Mouse (Mus musculus) WW6 (cell line): Measurements from ENCODE around the gene Upp2.

Source experiments
- DNase-seq: peaks from one replicate; pipeline ENCODE4 v3.0.0-alpha.2; 2013; ENCODE audit warnings: low read depth, low spot score

Gene Upp2

GRCm38 (mm10) chr2:58754736-58755135, 187.6 kb downstream of the Upp2 start:
- DNase-seq: no peak

- DNase-seq: no peak
These were observed 191.0 kb downstream of the Upp2 start for GRCm38 (mm10) chr2:58758081-58758480.

GRCm38 (mm10) chr2:58759676-58760075, 192.6 kb downstream of the Upp2 start:
- no peak for DNase-seq

- DNase-seq: no peak
These were observed 198.0 kb downstream of the Upp2 start for GRCm38 (mm10) chr2:58765141-58765540.

- DNase-seq: no peak
These were observed 206.7 kb downstream of the Upp2 start for GRCm38 (mm10) chr2:58773833-58774232.

- DNase-seq: no peak
These were observed 211.9 kb downstream of the Upp2 start for GRCm38 (mm10) chr2:58778986-58779495.

GRCm38 (mm10) chr2:58783526-58783925, 216.4 kb downstream of the Upp2 start:
- no peak for DNase-seq

- no peak for DNase-seq
These were observed 219.1 kb downstream of the Upp2 start for GRCm38 (mm10) chr2:58786177-58786576.

GRCm38 (mm10) chr2:58786681-58787080, 219.6 kb downstream of the Upp2 start:
- no peak for DNase-seq

- no peak for DNase-seq
These were observed 220.3 kb downstream of the Upp2 start for GRCm38 (mm10) chr2:58787360-58787759.

- no peak for DNase-seq
These were observed 222.8 kb downstream of the Upp2 start for GRCm38 (mm10) chr2:58789934-58790333.

- DNase-seq: no peak
These were observed 223.3 kb downstream of the Upp2 start for GRCm38 (mm10) chr2:58790361-58790760.

- DNase-seq: no peak
These were observed 227.4 kb downstream of the Upp2 start for GRCm38 (mm10) chr2:58794489-58794888.

GRCm38 (mm10) chr2:58795432-58795831, 228.3 kb downstream of the Upp2 start:
- no peak for DNase-seq

- DNase-seq: no peak
These were observed 230.4 kb downstream of the Upp2 start for GRCm38 (mm10) chr2:58797506-58797905.

- no peak for DNase-seq
These were observed 232.0 kb downstream of the Upp2 start for GRCm38 (mm10) chr2:58799126-58799525.

GRCm38 (mm10) chr2:58799623-58800022, 232.5 kb downstream of the Upp2 start:
- DNase-seq: no peak

GRCm38 (mm10) chr2:58812941-58813340, 245.8 kb downstream of the Upp2 start:
- DNase-seq: no peak

- no peak for DNase-seq
These were observed 262.0 kb downstream of the Upp2 start for GRCm38 (mm10) chr2:58828910-58829600.

- no peak for DNase-seq
These were observed 263.1 kb downstream of the Upp2 start for GRCm38 (mm10) chr2:58829981-58830742.

- no peak for DNase-seq
These were observed 265.3 kb downstream of the Upp2 start for GRCm38 (mm10) chr2:58832253-58832980.

- DNase-seq: no peak
These were observed 273.9 kb downstream of the Upp2 start for GRCm38 (mm10) chr2:58841021-58841420.
